Mouse (Mus musculus): Measurements from ENCODE around the gene Sbno2. TPM values are rescaled to one million over a fixed set of nuclear protein-coding genes. Genes with fewer than 3 reads are reported as not detected.

Gene Sbno2
- polyA plus RNA-seq, 1 experiment = 29.4 TPM

DNA sequence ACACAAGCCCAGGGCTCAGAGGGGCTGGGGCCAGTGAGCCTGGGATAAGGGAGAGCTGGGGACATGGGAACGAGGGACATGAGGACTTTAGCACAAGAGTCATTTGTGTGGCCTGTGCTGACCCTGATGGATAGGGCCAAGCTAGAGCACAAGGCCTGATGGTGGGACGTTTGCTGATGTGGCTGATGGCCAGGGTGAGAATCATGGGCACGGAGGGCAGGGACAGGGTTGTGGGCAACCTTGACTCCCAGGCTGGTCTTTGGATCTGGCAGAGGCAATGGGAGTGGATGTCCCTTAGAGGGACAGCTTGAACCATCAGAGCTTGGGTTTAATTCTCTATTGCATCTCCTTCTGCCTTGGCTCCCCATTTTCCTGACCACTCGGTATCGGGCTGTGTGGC is 28.1 kb downstream of the Sbno2 start:
- peaks cover 17% of the 10 kb centered on the region for H3K79me2 ChIP-seq (ENCODE audit: control insufficient read depth, insufficient read depth)
- H3K27me3 ChIP-seq (ENCODE audit: control insufficient read depth, insufficient read depth, insufficient read length) = no peaks in the 10 kb centered on the region
- H3K4me3 ChIP-seq (ENCODE audit: insufficient read depth, poor library complexity, severe bottlenecking) = no peak overlapping the region
- TF ChIP-seq CEBPB (IDR thresholded peaks at IDR 0.05; ENCODE audit: low read depth) = no peak
- TF ChIP-seq FOSL1 (IDR thresholded peaks at IDR 0.05; ENCODE audit: insufficient read depth, low read length, poor library complexity, severe bottlenecking) = no peak
- no peak for TF ChIP-seq MAX (IDR thresholded peaks at IDR 0.05)
- TF ChIP-seq MYOG (IDR thresholded peaks at IDR 0.05; ENCODE audit: control insufficient read depth, extremely low read depth, insufficient read length) = no peak
- no peak for TF ChIP-seq USF1 (IDR thresholded peaks at IDR 0.05; ENCODE audit: low read depth)
- TF ChIP-seq MYOD1 (IDR thresholded peaks at IDR 0.05; ENCODE audit: control insufficient read depth, insufficient read length, low read depth) = no peak
- TF ChIP-seq CTCF (IDR thresholded peaks at IDR 0.05; ENCODE audit: control insufficient read depth, insufficient read depth, insufficient read length) = no peak
- H3ac ChIP-seq (ENCODE audit: control insufficient read depth, insufficient read length, low read depth) = no peak overlapping the region
- peaks cover 49% of the 10 kb centered on the region for H3K36me3 ChIP-seq (ENCODE audit: control insufficient read depth, insufficient read depth)
- peaks cover 7% of the 10 kb centered on the region for H3K79me3 ChIP-seq (ENCODE audit: low read depth)

DNA sequence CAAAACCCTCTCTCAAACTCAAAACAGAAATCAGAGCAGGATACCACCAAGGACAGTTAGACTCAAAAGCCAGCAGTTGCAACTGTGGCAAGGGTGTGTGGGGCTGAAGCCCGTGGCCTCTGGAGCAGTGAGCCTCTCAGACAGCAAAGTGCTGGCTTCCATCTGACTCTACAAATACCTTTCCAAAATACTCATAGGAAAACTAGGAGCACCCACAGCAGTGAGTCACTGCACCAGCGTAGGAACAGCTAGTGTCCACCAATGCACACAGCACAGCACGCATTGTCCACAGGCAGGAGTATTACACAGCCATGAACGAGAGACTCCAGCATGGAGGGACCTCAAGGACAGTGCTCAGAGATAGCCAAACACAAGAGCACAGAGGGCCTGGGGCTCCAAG is 29.0 kb downstream of the Sbno2 start:
- H3K79me2 ChIP-seq (ENCODE audit: control insufficient read depth, insufficient read depth) = peaks cover 23% of the 10 kb centered on the region
- TF ChIP-seq CTCF (IDR thresholded peaks at IDR 0.05; ENCODE audit: control insufficient read depth, insufficient read depth, insufficient read length) = no peak
- no peak for TF ChIP-seq USF1 (IDR thresholded peaks at IDR 0.05; ENCODE audit: low read depth)
- no peak for TF ChIP-seq FOSL1 (IDR thresholded peaks at IDR 0.05; ENCODE audit: insufficient read depth, low read length, poor library complexity, severe bottlenecking)
- TF ChIP-seq MAX (IDR thresholded peaks at IDR 0.05) = no peak
- no peak for TF ChIP-seq CEBPB (IDR thresholded peaks at IDR 0.05; ENCODE audit: low read depth)
- TF ChIP-seq MYOD1 (IDR thresholded peaks at IDR 0.05; ENCODE audit: control insufficient read depth, insufficient read length, low read depth) = no peak
- TF ChIP-seq MYOG (IDR thresholded peaks at IDR 0.05; ENCODE audit: control insufficient read depth, extremely low read depth, insufficient read length) = no peak
- no peaks in the 10 kb centered on the region for H3K27me3 ChIP-seq (ENCODE audit: control insufficient read depth, insufficient read depth, insufficient read length)
- H3K79me3 ChIP-seq (ENCODE audit: low read depth) = peaks cover 7% of the 10 kb centered on the region
- no peak overlapping the region for H3ac ChIP-seq (ENCODE audit: control insufficient read depth, insufficient read length, low read depth)
- H3K36me3 ChIP-seq (ENCODE audit: control insufficient read depth, insufficient read depth) = peaks cover 46% of the 10 kb centered on the region
- H3K4me3 ChIP-seq (ENCODE audit: insufficient read depth, poor library complexity, severe bottlenecking) = no peak overlapping the region

DNA sequence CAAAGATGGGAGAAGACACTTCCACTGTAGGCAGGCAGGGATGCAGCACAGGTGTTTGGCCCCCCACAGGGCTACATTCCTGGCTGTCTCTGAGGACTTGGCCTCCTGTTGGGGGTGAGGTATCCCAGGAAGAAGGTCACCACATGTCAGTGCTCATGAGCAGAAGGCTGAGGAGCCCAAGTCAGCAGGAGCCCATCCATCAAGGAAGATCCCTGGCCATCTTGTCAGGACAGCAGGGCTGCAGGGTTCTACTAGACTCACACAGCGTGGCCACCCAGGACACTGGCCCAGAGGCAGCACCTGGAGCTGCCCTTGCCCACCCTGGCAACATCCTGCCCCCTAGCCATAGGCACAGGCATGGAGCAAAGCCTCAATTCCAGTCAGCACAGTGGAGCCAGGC is 29.4 kb downstream of the Sbno2 start:
- no peak for TF ChIP-seq MYOG (IDR thresholded peaks at IDR 0.05; ENCODE audit: control insufficient read depth, extremely low read depth, insufficient read length)
- TF ChIP-seq MYOD1 (IDR thresholded peaks at IDR 0.05; ENCODE audit: control insufficient read depth, insufficient read length, low read depth) = no peak
- TF ChIP-seq USF1 (IDR thresholded peaks at IDR 0.05; ENCODE audit: low read depth) = no peak
- no peak for TF ChIP-seq CTCF (IDR thresholded peaks at IDR 0.05; ENCODE audit: control insufficient read depth, insufficient read depth, insufficient read length)
- TF ChIP-seq CEBPB (IDR thresholded peaks at IDR 0.05; ENCODE audit: low read depth) = no peak
- TF ChIP-seq MAX (IDR thresholded peaks at IDR 0.05) = no peak
- TF ChIP-seq FOSL1 (IDR thresholded peaks at IDR 0.05; ENCODE audit: insufficient read depth, low read length, poor library complexity, severe bottlenecking) = no peak
- H3K36me3 ChIP-seq (ENCODE audit: control insufficient read depth, insufficient read depth) = peaks cover 41% of the 10 kb centered on the region
- peaks cover 23% of the 10 kb centered on the region for H3K79me2 ChIP-seq (ENCODE audit: control insufficient read depth, insufficient read depth)
- peak overlapping the region; percentile 21 for H3ac ChIP-seq (ENCODE audit: control insufficient read depth, insufficient read length, low read depth)
- H3K79me3 ChIP-seq (ENCODE audit: low read depth) = peaks cover 7% of the 10 kb centered on the region
- no peak overlapping the region for H3K4me3 ChIP-seq (ENCODE audit: insufficient read depth, poor library complexity, severe bottlenecking)
- H3K27me3 ChIP-seq (ENCODE audit: control insufficient read depth, insufficient read depth, insufficient read length) = no peaks in the 10 kb centered on the region

GRCm38 (mm10) chr10:80074813-80075601 is 30.4 kb downstream of the Sbno2 start:
- Histone ChIP-seq H3K79me2 (ENCODE audit: control insufficient read depth, insufficient read depth) (peaks cover 25% of the 10 kb centered on the region), H3ac (ENCODE audit: control insufficient read depth, insufficient read length, low read depth) (peak overlapping the region; percentile 49), H3K79me3 (ENCODE audit: low read depth) (peaks cover 7% of the 10 kb centered on the region), H3K27me3 (ENCODE audit: control insufficient read depth, insufficient read depth, insufficient read length) (no peaks in the 10 kb centered on the region), H3K36me3 (ENCODE audit: control insufficient read depth, insufficient read depth) (peaks cover 32% of the 10 kb centered on the region), H3K4me3 (ENCODE audit: insufficient read depth, poor library complexity, severe bottlenecking) (peak overlapping the region; percentile 19)
- TF ChIP-seq MYOD1 (IDR thresholded peaks at IDR 0.05; ENCODE audit: control insufficient read depth, insufficient read length, low read depth) (no peak), CTCF (IDR thresholded peaks at IDR 0.05; ENCODE audit: control insufficient read depth, insufficient read depth, insufficient read length) (peak; percentile 41), FOSL1 (IDR thresholded peaks at IDR 0.05; ENCODE audit: insufficient read depth, low read length, poor library complexity, severe bottlenecking) (no peak)

DNA sequence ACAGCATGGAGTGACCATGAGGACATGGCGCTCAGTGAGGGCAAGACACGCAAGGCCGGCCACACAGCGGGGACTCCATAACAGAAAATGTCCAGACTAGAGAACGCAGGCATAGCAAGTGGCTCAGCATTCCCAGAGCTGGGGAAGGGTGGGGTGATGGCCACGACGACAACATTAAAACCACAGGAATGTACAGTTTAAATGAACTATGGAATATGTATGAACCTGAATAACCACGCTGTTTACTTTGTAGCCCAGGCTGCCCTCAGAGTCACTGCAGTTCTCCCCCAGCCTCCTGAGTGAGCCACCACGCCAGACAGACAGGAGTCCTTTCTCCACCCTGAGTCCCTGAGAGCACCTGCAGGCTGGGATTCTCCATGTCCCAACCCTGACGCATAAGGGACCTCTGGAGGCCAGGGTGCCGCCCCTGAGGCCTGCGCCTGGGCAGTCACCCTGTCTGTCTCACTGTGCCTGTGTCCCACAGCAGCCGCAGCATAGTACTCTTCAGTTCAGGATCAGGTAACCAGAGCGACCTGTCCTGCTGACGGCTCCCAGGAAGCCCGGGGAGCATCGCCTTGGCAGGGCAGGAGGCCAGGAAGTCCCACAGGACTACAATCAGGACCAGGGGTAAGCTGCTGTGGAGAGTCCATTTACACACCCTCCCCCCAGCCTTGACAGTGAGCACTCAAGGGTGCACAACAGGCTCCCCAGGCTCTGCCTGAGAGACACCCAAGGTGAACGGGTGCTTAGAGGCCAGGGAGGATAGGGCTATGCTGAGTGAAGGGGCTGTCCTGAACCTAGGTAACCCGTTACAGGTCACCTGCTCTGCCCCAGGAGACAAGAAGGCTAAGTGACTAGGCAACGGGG is 32.5 kb downstream of the Sbno2 start:
- H3K36me3 ChIP-seq (ENCODE audit: control insufficient read depth, insufficient read depth) = peaks cover 29% of the 10 kb centered on the region

More for the DNA sequence above, 32.5 kb downstream of the Sbno2 start:
- H3K79me2 ChIP-seq (ENCODE audit: control insufficient read depth, insufficient read depth) = peaks cover 31% of the 10 kb centered on the region
- peaks cover 7% of the 10 kb centered on the region for H3K79me3 ChIP-seq (ENCODE audit: low read depth)
- TF ChIP-seq MYOD1 (IDR thresholded peaks at IDR 0.05; ENCODE audit: control insufficient read depth, insufficient read length, low read depth) = no peak
- peak; percentile 63 for TF ChIP-seq MAX (IDR thresholded peaks at IDR 0.05)
- no peak overlapping the region for H3K4me3 ChIP-seq (ENCODE audit: insufficient read depth, poor library complexity, severe bottlenecking)
- H3ac ChIP-seq (ENCODE audit: control insufficient read depth, insufficient read length, low read depth) = peak overlapping the region; percentile 6
- H3K27me3 ChIP-seq (ENCODE audit: control insufficient read depth, insufficient read depth, insufficient read length) = no peaks in the 10 kb centered on the region
